Mouse (Mus musculus) left cerebral cortex, postnatal 14 days (tissue): ENCODE data around the gene Capn7. TPM values are rescaled to one million over a fixed set of nuclear protein-coding genes. Genes with fewer than 3 reads are reported as not detected.

Source experiments
- DNase-seq, 2 experiments: peaks; one replicate each; pipeline ENCODE4 v3.0.0; 2021 to 2022; ENCODE audit warnings: low spot score in 2 of 2, mixed read lengths in 1 of 2
- intact Hi-C: fragments of 180-260 bp; cut with DNase I; formaldehyde crosslinking; loops from one replicate; pipeline ENCODE4 v1.15.1; 2025
- total RNA-seq, 2 experiments: library from RNA; stranded (reverse); gene quantifications; 2 replicates each; pipeline ENCODE4 v1.2.3; 2021

Gene Capn7
- total RNA-seq, 2 experiments from 2014 or later = 34.3 to 36.7 TPM

- intact Hi-C loops = no loop called here
- DNase-seq = no peak
These were observed 69.8 kb downstream of the Capn7 start for GRCm38 (mm10) chr14:31406154-31406810.

GRCm38 (mm10) chr14:31407208-31407607, 70.8 kb downstream of the Capn7 start:
- no peak for DNase-seq
- intact Hi-C loops = no loop called here

- DNase-seq = no peak
- intact Hi-C loops = no loop called here
These were observed 71.6 kb downstream of the Capn7 start for GRCm38 (mm10) chr14:31407911-31408604.

GRCm38 (mm10) chr14:31408666-31409065, 72.2 kb downstream of the Capn7 start:
- intact Hi-C loops = no loop called here
- DNase-seq = no peak

GRCm38 (mm10) chr14:31410123-31410724, 73.8 kb downstream of the Capn7 start:
- no peak for DNase-seq
- intact Hi-C loops = no loop called here

GRCm38 (mm10) chr14:31410737-31411136, 74.3 kb downstream of the Capn7 start:
- intact Hi-C loops = no loop called here
- peak; percentile 53 to 65 for DNase-seq

- intact Hi-C loops = no loop called here
- no peak for DNase-seq
These were observed 76.2 kb downstream of the Capn7 start for GRCm38 (mm10) chr14:31412651-31413056.

GRCm38 (mm10) chr14:31413475-31414086, 77.1 kb downstream of the Capn7 start:
- intact Hi-C loops = no loop called here
- no peak for DNase-seq

- DNase-seq = no peak
- intact Hi-C loops = no loop called here
These were observed 78.0 kb downstream of the Capn7 start for GRCm38 (mm10) chr14:31414235-31414966.

GRCm38 (mm10) chr14:31414967-31415376, 78.5 kb downstream of the Capn7 start:
- intact Hi-C loops = no loop called here
- DNase-seq = no peak

- intact Hi-C loops = no loop called here
- no peak for DNase-seq
These were observed 80.0 kb downstream of the Capn7 start for GRCm38 (mm10) chr14:31416411-31416810.

GRCm38 (mm10) chr14:31416835-31417549, 80.6 kb downstream of the Capn7 start:
- no peak for DNase-seq
- intact Hi-C loops = no loop called here

- intact Hi-C loops = no loop called here
These were observed 82.8 kb downstream of the Capn7 start for GRCm38 (mm10) chr14:31419279-31419678.

GRCm38 (mm10) chr14:31420135-31420534, 83.7 kb downstream of the Capn7 start:
- no peak for DNase-seq
- intact Hi-C loops = no loop called here

More at GRCm38 (mm10) chr14:31419279-31419678, 82.8 kb downstream of the Capn7 start:
- no peak for DNase-seq

GRCm38 (mm10) chr14:31420562-31420961, 84.1 kb downstream of the Capn7 start:
- DNase-seq = no peak
- intact Hi-C loops = no loop called here

GRCm38 (mm10) chr14:31420985-31421384, 84.5 kb downstream of the Capn7 start:
- intact Hi-C loops = no loop called here
- no peak for DNase-seq
